Mouse (Mus musculus) C2C12 (cell line): ENCODE measurements around the gene Zkscan6.

Source experiments
- CEBPB ChIP-seq: IDR thresholded peaks from one replicate; pipeline ENCODE4 v1.6.1; 2011; ENCODE audit warnings: low read depth, mild to moderate bottlenecking, control low read depth, moderate library complexity
- CTCF ChIP-seq: IDR thresholded peaks from one replicate; pipeline ENCODE4 v1.5.1; 2011; ENCODE audit not compliant: control insufficient read depth, insufficient read depth, insufficient read length
- FOSL1 ChIP-seq: IDR thresholded peaks from one replicate; pipeline ENCODE4 v1.8.0; 2011; ENCODE audit warnings: mild to moderate bottlenecking, low read length; ENCODE audit not compliant: poor library complexity, insufficient read depth, severe bottlenecking
- MAX ChIP-seq: IDR thresholded peaks from one replicate; pipeline ENCODE4 v1.6.1; 2011; ENCODE audit warnings: mild to moderate bottlenecking, control low read depth
- MYOD1 ChIP-seq: IDR thresholded peaks from one replicate; pipeline ENCODE4 v1.6.1; 2011; ENCODE audit warnings: low read depth; ENCODE audit not compliant: control insufficient read depth, insufficient read length
- USF1 ChIP-seq: IDR thresholded peaks from one replicate; pipeline ENCODE4 v1.6.1; 2011; ENCODE audit warnings: low read depth, mild to moderate bottlenecking, control low read depth, moderate library complexity

DNA sequence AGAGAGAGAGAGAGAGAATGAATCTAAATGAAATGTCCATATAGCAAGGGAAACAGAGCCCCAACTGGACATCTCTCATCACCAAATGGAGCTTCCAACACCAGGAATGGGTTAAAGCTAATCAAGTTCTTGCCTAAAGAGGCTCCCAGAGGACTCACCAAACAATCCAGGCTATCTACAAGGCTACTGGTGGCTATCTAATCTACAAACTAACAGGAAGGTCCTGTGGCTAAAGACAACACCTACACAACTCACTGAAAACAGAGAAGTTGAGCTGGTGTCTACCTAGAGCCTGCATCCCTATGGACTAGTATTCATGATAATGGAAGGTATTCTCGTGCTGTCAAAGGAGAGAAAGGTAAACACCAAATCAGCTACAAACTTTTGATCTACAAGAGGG lies 47.6 kb upstream of the Zkscan6 start:
- TF ChIP-seq CTCF (no peak), USF1 (no peak), MYOD1 (no peak), MAX (no peak), CEBPB (no peak), FOSL1 (no peak)
